Mouse (Mus musculus) spleen, adult 18-20 months (tissue): ENCODE results near the gene Drc1.

Source experiments
- DNase-seq, 2 experiments: peaks; one replicate each; pipeline ENCODE4 v3.0.0; 2022; ENCODE audit warnings: mixed read lengths in 2 of 2

The Drc1 gene

DNA sequence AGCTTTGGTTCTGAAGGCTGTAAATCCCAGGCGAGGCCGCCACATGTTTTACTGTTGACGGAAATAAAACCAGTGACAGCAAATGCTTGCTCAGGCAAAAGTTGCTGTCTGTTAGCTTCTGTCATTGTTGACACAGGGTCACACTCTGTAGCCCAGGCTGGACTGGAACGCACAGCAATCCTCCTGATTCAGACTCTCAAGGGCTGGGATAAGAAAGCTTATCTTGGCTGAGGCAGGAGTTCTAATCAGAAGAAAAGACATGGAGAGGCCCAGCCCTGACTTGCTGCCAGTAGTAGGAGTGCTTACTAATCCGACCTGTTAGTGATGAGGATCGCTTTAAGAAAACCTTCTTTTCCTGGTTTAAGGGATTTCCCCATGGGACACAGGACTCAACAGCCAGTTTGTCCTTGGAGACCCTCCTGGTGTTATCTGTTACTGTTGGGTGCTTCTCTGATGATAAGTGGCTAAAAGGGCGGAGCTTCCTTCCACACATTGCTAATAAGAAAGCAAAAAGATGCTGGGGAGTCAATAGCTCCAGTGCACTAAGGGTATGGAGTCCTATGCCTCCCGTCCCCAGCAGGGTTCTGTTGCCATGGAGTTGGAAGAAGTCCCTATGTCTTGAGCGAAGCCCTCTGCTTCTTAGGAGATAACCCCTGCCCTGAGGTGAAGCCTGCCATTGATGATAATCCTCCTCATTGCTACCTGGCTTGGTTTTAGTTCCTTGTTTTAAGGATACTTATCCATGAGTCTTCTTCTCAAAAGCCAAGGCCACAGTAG, 6.1 kb downstream of the Drc1 start:
- no peak for DNase-seq

DNA sequence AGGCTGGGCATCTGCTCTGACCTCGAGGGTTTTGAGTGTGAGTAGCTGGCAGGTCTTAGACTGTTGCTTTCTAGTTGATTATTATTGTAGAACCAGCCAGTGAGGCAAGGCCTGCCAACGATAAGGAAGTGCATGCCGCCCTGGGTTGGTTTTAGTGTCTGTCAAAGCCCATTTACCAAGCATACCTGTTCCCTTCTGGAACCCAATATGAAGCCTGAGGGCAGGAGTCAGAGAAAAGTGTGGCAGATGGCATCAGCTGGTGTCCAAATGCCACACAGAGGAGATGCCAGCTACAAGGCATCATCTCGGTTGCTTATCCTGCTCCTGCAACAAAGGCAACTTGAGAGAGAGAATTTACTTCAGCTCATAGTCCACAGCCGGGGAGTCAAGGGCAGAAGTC, 59.6 kb downstream of the Drc1 start:
- no peak for DNase-seq

DNA sequence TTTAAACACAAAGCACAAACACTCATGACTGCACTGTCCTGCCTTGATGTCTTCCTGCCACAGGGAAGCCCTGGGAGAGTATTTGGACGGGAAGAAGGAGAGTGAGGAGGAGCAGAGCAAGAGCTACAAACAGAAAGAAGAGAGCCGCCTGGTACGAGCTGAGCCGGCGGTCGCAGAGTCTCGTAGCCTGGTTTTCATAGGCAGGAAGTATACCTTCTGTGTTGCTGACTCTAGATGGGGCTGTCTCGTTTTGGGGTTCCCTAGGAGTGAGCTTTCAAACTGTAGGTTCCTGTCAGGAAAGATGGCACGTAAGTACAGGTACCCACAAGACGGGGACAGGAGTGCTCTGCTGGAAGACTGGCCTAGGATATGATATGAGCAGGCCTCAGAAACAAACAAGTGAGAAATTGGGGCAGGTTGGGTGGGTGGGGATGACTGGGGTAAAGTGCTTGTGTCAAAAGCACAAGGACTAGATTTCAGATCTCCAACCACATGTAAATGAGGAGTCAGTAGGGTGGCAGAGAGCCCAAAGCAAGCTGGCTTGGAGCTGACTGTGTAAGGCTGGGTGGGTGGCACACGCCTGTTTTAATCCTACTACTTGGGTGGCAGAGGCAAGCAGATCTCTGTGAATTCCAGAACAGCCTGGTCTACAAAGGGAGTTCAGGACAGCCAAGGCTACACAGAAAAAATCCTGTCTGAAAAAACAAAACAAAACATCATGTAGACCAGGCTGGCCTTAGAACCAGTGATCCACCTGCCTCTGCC, 60.6 kb downstream of the Drc1 start:
- DNase-seq: no peak

DNA sequence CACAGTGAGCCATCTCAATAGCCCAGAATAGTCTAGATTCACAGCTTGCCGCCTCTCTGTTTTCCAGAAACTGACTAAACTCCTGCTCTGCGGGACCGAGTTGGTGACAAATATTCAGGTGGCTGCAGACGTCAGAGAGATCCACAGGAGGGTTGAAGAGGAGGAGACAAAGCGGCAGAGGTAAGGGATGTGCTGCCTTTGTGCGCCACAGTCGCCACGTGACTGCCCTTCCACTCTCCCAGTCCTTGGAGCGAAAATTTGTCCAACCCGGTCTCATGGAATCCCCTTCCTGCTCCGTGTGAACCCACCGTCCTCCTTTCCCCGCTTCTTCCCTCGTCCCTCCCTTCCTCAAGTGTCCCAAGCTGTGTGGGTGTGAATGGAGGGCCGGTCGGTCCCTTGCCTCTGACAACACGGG, 61.4 kb downstream of the Drc1 start:
- no peak for DNase-seq

DNA sequence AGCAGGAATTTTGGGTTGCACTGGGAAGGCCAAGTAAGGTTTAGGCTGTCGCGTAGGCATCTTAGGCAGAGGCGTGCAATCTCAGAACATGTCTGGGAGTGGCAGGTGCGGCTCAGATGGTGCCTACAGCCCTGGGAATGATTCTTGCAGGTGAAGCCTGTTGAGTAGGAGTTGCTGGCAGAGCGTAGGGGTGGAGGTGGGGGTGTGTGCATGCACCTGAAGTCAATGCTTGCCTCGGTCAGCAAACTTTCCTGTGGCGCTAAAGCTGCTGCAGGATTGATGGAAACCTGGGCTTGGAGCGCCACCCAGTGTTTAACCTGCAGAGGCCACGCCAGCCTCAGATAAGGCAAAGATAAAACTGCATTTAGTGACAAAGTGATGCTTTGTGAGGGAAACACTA, 61.9 kb downstream of the Drc1 start:
- DNase-seq: peak in 1 of 2 experiments; percentile 33

DNA sequence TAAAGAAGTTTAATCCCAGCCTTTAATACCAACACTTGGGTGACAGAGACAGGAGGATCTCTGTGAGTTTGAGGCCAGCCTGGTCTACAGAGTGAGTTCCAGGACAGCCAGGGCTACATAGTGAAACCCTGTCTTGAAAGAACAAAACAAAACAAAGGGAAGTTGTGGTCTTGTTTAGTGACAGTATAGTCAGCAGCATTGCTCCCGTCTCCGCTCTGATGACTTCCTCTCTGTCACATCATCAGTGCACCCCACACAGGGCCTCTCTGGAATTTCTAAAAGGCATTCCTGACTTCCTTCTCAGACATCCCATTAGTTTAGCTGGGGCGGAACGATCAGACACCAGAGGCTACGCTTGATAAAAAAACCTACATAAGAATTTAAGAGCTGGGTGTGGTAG, 62.7 kb downstream of the Drc1 start:
- DNase-seq: no peak

DNA sequence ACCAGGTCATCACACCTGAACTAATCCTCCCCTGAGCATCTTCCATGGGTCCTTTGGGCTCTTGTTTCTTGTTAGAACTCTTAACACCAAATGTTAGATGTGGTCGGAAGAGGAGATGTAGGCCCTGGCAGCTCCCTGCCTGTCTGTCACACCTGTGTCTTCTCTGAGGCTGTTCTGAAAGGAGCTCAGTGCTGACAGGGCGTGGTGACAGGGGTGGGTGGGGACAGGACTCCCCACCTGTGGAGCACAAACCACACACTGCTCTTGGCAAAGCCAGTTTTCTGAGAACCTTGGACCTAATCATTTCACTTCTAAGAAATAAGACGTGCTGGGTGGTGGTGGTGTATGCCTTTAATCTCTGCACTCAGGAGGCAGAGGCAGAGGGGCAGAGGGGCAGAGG, 72.4 kb downstream of the Drc1 start:
- no peak for DNase-seq

DNA sequence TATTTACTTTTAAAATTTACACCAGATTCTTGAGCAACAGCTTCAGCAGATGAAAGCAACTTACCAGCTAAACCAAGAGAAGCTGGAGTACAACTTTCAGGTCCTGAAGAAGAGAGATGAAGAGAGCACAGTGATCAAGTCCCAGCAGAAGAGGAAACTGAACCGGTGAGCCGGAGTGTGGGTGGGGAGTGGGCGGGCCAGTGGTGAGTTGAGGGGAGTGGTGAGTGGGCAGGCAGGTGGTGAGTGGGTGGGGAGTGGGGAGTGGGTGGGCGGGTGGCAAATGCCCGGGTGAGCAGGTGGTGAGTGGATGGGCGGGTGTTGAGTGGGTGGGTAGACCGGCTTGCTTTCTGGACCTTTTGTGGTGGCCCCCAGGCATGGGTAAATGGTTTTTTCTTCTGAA, 73.9 kb downstream of the Drc1 start:
- no peak for DNase-seq

DNA sequence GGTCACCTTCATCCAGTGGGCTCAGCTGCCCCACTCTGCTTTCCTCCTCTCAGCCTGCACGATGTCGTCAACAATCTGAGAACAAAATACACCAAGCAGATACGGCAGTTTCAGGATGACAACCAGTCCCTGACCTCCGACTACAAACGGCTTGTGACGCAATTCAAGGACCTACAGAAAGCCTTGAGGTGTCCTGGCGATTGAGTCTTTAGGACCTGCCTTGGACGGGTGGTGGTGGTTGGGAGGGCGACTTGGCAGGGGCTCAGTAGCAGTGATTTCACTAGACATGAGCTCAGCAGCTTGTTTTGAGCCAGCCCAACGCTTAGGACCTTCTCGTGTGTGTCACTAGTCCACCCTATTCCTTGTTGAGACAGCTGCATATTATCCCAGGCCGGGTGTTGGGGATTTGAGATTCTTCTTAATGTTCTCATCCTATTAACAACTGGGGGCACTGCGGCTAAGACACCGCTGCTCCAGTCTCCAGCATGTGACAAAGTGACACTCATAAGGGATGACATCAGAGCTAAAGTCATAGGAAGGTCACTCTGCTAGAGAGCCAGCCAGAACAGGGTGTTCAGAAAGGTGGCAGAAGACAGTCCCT, 74.5 kb downstream of the Drc1 start:
- no peak for DNase-seq

DNA sequence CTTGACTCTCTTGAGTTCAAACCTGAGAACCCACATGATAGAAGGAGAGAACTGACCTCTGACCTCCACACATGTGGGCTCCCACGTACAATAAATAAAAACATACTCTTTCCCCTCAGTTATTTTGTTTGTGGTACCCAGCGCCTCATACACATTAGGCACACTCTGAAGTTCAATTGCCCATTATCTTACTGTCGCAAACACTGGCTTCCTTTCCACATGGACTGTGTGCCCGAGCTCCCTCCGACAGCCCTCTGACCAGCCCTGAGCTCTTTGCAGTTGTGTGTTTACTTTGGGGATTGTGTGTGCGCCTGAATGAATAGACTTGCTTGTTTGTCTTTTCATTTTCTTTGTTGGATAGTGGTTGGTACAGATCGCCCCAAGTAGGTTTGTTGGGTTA, 75.5 kb downstream of the Drc1 start:
- no peak for DNase-seq

DNA sequence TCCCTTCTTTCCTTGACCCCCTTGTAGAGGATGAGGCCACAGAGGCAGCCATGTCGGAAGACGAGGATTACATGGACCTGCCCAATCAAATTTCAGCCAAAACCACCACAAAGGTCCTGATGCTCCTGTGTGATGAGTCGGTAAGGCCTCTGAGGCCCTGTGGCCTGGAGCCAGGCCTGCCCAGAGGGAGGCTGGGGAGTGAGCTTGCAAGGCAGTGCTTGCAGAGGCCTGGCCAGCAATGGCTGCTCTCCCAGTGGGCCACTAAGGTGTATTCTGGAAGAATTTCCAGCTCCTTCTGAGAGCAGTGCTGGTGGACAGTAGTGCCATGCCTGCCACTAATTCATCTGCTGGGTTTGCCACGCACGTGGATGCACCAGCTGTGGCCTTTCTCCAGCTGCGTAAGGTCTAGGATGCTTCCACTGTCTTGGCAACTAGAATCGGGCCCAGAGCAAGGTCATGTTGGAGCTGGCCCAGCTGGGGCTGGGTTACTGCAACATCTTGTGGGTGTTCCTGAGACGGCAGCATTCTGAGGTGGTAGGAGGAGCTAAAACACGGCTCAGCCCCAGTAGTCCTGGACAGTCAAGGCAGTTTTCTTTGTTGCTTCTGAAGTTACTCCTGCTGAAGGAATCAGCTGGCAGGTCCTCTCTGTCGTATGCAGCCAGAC, 77.4 kb downstream of the Drc1 start:
- no peak for DNase-seq

DNA sequence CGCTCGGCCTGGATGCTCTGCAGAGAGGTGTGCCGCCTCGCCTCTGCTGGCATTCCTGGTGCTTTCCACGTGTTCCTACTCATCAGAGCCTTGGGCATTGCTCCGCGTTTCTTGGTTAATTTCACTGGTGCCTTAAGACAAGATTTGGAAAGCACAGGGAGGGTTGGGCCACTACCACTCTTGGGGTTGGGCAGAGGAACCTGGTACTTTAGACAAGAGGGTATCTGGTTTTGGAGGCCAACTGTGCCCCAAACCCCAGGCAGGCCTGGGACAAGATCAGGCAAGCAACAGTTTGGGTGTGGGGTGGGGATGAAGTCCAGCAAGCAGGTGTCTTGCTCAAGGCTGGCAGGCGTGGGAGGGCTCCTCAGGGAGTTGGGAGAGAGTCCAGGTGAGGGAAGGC, 86.2 kb downstream of the Drc1 start:
- no peak for DNase-seq

DNA sequence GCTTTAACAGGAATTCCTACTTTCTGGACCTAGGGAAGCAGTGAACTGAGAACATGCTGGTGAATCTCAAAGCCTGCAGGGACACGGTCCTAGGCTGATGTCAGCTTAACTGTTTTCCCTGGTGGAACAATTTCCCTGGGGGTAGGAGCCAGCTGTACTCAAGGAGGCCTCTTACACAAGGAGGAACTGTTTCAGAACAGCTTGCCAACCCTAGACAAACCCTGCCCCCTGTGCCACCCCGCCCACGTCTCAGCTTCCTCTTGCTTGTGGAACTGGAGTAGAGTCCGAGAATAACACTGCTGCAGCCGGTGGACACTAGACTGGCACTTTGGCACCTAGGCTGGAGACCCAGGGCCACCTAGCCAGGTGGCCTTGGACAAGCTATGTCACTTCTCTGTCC, 88.2 kb downstream of the Drc1 start:
- DNase-seq: peak in 1 of 2 experiments; percentile 24

DNA sequence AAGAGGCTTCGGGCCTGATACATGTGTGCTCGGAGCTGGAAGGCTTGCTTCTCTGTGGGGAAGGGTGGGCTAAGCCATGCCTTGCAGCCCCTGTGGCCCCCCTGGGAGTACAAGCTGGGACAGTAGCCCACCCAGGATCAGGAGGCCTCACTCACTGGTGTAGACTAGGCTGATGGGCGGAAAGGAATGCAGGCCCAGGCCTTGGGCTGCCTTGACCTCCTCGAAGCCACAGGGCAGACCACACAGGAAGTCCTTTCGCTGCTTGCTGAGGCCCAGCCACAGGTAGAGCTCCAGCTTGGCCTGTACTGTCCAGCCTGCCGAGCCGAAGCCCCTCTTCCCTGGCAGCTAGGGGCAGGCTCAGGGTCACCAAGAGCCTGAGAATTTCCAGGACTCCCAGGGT, 101.7 kb downstream of the Drc1 start:
- no peak for DNase-seq

DNA sequence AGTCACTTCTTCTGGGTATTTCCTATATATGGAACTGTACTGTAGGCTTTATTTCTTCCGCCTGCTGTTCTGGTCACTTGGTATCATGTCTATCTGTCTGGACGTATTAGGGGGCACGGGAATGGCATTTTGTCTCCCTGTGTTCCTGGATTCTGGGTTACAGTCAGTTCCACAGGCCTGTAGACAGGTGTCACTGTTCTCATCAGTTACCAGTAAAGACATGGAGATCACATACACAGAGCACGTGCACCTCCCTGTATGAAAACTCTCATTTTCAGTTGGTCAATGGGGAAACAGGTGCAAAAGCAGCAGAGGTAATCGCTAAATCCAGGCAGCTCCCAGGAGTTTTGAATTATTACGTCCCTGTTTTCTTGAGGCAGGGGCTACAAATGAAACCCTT, 106.5 kb downstream of the Drc1 start:
- no peak for DNase-seq

DNA sequence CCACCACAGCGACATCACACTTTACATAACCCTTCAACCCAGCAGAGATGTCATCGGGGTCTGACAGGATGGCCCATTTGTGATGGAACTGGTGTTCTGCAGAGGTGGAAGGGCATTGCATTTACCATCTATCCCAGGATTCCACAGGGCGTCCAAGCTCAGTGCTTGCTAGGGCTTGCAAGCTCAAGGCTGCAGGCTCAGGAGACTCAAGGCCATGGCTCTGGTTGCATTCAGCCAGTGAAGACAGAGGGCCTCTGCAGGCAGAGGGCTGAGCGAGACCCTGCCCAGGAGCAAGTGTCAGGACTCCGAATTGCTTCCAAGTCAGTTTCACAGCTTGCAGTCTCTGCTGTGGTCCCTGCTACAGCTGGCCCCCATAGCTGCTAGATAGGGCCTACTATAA, 108.6 kb downstream of the Drc1 start:
- DNase-seq: no peak

DNA sequence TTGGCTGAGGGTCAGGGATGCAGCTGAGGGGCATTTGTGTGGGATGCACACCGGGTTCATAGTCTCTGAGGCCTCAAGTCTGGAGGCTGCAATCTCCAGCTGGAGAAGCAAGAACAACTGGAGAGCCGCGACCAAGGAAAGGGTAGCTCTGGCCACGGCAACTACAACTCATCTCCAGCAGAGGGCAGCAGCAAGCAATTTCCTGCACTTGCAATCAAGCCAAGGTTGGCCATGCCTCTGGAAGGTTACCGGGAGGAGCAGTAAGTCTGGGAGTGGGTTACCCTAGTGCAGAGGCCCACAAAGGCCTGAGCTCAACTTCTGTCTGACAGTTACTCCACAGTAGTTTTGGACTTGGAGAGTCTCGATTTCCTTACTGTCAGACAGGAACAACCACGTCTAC, 110.3 kb downstream of the Drc1 start:
- peak in 1 of 2 experiments; percentile 58 for DNase-seq

DNA sequence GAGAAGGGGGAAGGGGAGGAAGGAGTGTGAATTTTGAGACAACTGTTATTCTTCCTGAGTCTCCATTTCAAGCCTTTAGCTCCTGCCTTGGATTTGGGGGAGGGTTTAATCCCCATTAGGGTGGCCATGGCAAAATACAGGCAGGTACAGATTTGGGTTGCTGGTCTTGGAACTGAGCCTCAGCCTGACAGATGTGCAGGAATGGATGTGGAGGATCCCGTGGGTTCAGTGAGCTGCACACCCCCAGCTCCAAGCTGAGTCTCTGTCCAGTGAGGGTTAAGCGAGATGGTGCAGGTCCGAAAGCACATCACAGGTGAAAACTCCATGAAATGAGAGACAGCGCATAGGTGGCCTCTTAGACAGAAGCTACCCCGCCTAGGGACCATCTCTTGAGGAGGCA, 119.3 kb downstream of the Drc1 start:
- no peak for DNase-seq

DNA sequence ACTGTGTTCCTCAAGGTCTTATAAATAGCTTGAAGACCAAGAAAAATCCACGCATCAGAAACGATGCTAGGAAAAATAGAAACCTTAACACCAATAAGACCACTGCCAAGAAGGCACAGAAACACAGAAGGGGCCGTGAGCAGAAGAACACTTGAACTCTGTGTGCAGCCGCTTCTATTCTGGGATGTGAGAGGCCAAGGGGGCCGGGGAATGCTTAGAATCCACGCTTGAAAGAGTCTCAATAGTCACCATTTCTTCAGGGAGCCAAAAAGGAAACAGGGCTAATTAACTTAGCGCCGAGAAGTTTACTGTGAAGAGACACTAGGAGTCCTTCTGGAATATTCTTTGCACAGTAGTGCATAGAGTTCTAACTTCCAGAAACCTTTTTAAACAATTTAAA, 120.0 kb downstream of the Drc1 start:
- no peak for DNase-seq

DNA sequence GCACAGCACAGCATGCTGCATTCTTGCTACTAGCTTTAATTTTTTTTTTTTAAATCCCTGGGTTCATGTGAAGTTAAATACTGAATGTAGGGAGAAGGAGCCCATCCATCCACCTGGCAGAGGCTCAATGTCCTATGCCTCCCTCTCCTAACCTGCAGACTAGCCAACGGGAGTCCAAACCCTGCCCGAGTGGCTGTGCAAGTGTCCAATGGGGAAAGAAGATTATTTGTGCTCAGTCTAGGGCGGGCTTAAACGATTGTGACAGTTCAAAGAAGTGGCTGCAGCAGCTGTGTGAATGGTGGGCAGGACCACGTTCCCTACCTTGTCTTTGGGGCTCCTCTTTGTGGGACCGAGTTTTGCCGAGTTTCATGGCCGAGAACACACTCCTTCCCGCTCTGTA, 125.7 kb downstream of the Drc1 start:
- no peak for DNase-seq

DNA sequence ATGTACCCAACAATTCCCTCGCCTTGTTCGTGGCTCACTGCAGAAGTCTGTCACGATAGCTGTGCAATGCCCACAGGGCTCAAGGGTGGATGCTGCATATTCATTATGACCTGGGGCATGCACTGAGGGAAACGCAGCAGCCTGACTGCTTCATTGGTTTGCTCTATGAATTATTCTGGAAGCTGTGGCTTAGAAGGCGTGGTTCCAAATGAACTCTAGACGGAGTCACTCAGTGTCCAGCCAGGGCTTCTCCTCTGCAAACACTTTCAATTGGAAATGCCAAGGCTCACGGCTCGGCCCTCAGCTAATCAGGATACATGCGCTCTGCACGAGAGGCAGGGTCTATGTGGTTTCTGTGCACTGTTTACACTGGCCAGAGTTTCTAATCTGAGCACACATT, 130.3 kb downstream of the Drc1 start:
- no peak for DNase-seq

DNA sequence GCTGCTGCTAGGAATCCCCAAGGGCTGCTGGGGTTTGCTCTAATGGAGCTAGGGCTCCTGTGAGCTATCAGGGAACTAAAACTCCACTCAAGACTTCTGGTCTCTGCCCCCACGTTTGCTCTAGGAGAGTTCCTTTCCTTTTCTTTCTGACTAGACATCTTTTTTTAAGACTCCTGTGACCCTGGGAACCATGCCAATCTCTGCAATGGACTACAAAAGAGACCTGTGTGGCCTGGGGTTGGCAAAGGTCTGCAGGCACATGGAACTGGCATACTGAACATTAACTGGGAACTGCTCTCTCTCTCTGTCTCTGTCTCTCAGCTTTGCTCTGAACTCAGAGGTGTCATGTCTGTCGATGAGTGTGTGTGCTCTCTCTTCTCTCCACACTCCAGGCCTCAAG, 134.2 kb downstream of the Drc1 start:
- DNase-seq: no peak

DNA sequence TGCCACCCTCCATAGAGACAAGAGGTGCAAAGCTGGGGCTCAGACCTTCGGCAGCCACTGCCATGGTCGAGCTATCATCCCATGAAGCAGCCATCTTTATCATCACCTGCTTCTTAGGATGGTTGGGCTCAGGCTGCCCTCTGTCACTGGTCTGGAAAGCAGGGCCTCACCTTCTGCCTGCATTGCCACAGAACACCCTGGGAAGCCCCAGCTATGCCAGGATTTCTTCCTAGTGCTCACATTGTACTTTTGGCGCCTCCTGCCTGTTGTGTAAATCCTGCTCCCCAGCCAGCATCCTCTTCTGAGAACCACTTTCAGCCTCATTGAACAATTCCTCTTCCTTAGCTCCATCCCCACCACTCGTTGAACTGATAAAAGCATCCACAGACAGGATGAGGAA, 134.7 kb downstream of the Drc1 start:
- no peak for DNase-seq
